Mouse (Mus musculus) adrenal gland (tissue): ENCODE results near the gene Acsl1.
"Not testable (repeated sequence)": the region's sequence is repeated elsewhere in the genome, so short reads cannot be mapped to it uniquely, and the experiment has no call there.

ENCODE experiments used
- intact Hi-C: fragments of 180-260 bp; cut with DNase I; formaldehyde crosslinking; loops from one replicate; pipeline ENCODE4 v1.15.1; 2025

The Acsl1 gene

DNA sequence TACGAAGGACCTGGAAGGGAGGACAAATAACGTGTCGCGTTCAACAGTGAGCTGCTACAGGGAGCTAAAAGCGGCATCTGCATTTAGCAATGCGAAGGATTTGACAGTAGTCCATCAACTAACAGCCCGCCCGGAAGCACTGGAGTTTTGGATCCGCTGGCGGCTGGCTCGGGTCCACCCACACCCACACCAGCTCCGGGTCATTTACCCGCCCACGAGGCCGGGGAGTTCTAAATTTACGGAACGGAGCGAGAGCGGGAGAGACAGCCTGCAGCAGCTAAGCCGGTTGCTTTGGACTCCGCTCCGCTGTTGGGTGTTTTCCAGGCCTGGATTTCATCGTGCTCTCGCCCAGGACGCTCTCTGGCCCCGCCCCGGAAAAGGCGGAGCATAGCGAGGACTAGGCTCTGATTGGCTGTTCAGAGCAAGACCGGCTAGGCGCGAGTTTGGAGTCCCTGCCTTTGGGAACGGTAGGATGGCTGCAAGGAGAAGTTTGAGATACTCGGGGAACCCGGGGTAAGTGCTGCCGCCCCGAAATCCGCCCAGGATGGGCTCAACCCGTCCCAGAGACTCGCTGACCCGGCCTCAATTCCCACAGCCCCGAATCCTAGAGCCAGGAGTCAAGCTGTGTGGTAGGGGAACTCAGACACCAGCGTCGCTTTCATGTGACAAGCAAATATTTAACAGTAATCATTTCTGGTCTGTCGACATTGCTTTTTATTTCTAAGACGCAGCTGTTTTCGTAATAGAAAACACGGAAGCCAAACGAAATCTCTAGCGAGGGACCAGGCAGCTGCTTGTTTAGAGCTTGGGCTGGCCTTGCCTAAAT lies 81.0 kb downstream of the Acsl1 start, which contains the start of gene Cenpu:
TSS of gene Cenpu (plus strand) at position 414 of the 826 bp plus-strand sequence.
- intact Hi-C loops = no loop called here

DNA sequence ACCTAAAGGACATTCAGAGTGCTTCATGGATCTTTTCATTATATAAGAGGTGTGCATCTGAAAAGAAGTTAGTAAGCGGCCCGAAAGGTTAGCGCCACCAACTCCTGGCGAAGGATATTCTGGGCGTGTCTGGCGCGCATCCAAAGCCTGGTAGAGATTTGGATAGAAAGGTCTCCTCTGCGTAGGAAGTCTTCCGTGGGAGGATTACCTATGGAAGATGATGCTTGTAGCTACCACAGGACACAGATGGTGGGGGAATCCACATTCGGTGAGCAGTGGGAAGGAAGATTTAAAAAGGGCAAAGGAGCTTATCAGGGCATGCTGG lies 81.6 kb downstream of the Acsl1 start:
- intact Hi-C loops = no loop called here

DNA sequence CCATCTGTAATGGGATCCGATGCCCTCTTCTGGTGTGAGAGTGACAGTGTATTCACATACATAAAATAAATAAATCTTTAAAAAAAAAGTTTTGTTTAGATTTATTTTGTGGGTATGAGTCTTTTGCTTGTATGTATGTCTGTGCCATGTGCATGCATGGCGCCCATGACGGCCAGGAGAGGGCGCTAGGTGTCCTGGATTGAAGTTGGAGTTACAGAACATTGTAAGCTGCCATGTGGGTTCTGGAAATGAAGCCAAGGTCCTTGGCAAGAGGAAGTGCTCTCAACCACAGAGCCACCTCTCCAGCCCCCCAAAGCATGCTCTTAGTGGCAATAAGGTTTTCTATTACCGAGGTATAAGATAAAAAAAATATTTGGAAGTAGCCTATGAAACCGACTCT lies 88.6 kb downstream of the Acsl1 start:
- intact Hi-C loops = no loop called here

DNA sequence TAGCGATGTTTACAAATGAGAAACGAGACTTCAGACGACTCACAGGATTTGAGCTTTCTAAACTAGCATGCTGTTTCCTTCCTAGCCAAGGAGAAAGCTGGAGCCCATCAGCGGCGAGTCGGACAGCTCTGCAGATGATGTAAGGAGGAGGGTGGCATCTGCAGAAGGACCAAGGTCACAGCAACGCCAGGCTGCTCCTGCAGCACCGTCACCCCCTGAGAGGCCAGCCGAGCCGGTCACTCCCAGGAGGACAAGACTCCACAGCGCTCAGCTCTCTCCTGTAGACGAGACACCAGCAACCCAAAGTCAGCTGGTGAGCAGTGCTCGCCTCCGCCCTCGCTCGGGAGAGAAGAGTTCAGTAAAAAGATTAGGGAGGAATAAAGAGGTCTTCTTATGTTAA lies 91.5 kb downstream of the Acsl1 start:
- intact Hi-C loops = loop anchor here (5.0 kb wide), 1 partner anchor 390 kb away; no protein-coding TSS in a partner anchor

DNA sequence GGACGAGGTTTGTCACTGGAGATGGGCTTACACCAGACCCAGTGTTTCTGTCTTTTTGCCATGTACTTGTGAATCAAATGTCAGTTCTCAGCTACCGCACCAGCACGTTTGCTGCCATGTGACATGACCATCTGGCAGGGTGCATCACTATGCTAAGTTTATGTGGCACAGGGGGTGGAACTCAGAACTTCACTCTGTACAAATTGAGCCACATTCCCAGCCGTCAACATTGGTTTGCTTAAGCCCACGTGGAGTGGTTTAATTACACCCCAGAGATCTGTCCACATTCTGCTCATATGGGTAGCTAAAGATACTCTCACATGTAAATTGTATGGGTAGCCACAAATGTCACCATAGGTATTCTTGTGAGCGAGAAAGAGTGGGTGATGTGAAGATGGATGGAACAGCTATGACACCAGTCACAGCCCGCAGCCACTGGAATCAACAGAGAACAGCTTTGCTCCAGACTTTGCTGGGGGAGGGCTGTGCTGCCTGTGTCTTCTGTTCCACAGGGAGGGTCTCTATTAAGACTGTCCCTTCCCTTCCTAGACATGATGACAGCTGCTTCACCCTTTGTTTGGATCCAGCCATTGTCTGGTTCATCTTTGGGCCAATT lies 96.2 kb downstream of the Acsl1 start:
- intact Hi-C loops = no loop called here

DNA sequence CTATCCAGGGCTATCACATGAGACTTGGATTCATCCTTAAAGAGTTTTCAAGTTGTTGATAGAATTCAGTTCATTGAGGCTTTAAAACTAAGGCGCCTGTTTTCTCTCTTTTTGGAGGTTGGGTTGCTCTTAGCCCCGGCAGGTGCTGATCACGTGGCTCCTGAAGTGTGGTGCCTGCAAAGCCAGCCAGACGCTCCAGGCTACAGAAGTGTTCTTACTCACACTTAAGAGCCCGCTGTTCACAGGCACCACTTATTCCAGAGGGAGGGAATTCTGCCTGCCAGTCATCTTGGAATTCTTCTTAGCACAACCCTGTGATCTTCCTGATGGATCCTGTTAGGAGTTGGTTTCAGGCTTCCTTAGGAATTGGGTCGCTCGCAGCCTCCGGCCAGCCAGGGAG lies 97.1 kb downstream of the Acsl1 start:
- intact Hi-C loops = no loop called here

DNA sequence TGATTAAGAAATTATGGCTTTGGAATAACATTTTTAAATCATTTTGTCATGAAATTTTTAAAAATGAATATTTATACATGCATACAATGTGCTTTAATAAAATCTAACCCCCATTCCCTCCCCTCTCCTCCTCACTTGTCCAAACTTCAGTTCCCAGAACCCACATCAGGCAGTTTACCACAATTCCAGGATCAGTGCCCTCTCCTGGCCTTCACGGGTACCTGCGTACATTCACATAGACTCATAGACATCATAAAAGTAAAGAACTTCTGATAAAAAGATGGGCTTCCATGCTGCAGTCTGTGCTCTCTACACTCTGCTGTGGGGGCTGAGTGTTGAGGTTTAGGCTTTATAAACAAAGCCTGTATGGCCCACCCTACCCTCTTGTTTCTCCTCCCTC lies 98.1 kb downstream of the Acsl1 start:
- intact Hi-C loops = no loop called here

DNA sequence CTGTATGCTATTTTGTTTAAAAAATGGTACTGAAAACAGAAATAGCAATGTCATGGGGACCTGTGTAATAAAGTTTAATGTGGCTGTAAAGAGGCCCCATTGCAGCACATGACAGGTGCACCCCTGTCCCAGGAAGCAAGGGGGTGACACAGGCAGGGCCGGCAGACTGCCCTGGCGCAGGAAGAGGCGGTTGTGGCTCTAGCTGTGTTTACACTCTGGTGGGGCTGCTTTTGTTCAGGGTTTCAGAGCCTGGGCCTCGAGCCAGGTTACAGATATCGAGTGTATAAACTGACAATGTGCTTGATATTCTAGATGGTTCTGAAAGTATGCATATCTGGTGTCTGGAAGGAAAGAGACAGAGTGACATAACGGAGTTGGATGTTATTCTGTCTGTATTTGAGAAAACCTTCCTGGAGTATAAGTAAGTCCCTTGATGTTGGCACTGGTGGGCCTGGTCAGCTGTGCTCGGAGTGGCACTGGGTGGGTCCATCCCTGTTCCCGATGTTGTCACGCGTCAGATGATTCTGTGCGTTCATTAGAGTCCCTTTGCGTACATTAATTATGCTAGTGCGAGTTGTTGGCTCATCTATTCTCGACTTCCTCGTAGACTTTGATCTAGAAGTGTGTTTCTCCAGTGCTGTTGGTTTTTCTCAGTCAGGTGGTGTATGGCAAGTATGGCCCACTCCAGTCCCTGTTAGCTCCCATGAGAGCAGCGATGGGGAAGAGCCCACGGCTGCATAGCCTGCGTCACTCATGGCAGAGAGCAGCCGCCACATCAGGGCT lies 99.0 kb downstream of the Acsl1 start:
- intact Hi-C loops = no loop called here

DNA sequence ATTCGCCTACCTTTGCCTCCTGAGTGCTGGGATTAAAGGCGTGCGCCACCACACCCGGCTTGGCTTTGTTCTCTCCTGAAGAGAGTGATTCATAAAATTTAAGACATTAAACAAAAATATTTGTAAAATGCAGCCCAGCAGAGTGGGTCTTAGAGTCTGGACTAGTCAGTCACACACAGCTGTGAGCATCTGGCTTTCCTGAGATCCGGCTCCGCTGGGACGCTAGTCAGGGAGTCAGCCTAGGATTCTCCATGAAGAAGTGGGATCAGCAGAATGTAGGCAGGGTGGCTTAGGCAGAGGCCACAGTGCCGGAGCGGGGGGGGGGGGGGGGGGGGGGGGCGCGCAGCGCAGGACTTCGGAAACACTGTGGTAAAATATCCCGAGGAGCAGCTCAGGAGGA lies 99.8 kb downstream of the Acsl1 start:
- intact Hi-C loops = no loop called here

DNA sequence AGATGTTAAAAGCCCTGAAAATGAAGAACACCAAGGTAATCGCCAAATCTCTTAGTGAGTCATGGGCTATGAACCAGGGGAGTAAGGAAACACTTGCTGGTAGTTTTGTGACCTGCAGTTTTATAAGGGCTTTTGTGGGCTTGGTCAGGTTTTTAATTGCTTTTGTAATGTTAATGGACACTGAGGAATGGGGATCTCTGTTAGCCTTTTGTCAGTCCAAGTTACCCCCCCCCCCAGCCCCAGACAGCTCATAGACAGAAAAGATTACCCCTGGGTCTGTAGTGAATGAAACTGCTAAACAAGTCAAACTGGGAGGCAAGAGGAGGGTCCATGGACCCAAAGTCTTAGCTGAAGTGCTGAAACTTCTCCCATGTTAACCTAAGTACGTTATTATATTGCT lies 102.6 kb downstream of the Acsl1 start:
- intact Hi-C loops = no loop called here

DNA sequence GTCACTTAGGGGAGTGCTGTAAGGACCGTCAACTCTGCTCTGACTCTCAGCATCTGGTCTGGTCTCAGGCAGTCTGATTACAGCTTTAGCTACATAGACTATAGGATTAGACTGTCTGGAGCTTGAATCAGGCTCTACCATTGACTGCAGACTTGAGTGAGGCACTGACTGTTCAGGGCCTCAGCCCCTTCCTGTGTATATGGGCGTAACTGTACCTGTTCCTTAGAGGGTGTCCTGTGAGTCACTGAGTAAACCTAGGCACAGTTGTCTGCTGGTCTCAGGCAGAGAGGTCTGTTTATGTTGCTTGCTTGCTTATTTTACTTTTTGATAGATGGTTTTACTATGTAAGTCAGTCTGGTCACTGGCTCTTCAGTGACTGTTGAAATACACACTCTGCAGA lies 103.1 kb downstream of the Acsl1 start:
- intact Hi-C loops = no loop called here

DNA sequence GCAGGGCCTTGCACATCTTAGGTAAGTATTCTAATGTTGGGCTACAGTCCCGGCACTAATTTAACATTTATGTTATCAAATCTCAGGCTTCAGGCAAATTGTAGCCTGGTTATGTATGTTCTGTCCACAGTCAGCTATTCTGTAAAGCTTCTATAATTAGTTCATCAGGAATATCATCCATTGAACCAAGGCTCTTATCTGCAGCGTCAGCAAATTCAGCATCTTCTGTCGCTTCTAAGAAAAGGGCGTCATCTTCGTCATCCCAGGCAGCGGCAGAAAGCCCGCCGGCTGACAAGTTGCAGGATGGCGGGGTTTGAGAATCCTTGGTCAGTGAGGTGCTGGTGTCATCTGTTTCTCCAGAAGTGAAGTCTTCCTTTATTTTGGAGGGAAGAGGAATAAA lies 108.0 kb downstream of the Acsl1 start:
- intact Hi-C loops = no loop called here

DNA sequence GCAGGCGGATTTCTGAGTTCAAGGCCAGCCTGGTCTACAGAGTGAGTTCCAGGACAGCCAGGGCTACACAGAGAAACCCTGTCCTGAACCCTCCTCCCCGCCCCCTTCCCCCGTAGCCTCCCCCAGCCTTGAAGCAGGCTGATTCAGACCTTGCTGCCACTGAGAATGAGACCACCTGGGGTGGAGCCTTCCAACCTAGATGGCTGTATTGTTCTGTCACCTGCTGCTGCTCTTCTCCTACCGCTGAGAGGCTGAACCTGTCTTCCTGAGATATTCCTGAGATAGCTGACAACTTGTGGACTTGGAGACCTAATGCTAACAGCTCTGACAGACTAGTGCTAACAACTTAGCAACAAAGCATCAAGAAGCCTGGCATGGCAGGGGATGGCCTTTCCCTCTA lies 113.5 kb downstream of the Acsl1 start:
- intact Hi-C loops = not testable (repeated sequence)

DNA sequence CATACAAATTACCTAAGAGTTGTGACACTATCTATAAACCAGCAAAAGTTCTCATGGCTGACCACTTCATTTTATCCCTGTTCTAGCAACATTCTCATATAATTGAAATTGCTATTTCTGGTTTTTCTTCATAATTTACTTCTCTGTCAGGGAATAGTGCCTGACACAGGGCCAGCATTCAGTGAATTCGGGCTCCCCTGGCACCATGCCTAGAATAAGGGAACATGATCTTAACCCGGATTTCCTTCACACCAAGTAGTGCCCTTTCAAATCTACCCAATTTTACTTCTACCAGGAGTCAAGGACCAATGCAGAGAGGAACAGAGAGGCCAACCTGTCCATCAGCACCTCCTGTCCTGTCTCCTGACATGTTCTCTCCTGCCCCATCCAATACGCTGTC lies 114.7 kb downstream of the Acsl1 start:
- intact Hi-C loops = no loop called here
